Mouse (Mus musculus): ENCODE results near the gene Bglap2. TPM values are rescaled to one million over a fixed set of nuclear protein-coding genes. Genes with fewer than 3 reads are reported as not detected.

Bglap2 gene
- polyA plus RNA-seq, 1 experiment from 2014 or later, result not detected

GRCm38 (mm10) chr3:88328956-88329355 is 49.5 kb downstream of the Bglap2 start:
- ATAC-seq, result no peak

More at GRCm38 (mm10) chr3:88328956-88329355, 49.5 kb downstream of the Bglap2 start:
- H3K36me3 ChIP-seq (replicated peaks; ENCODE audit: insufficient read depth, low read length), result peaks cover 13% of the 10 kb centered on the region
- no peak overlapping the region for H3K4me2 ChIP-seq (ENCODE audit: low read depth, low read length)
- H3K27me3 ChIP-seq (ENCODE audit: insufficient read depth, low read length), result no peaks in the 10 kb centered on the region
- H3K27ac ChIP-seq (ENCODE audit: low read depth), result no peak overlapping the region
- H3K9ac ChIP-seq (replicated peaks), result no peak overlapping the region
- no peak for DNase-seq
- TF ChIP-seq CTCF (IDR thresholded peaks at IDR 0.05; ENCODE audit: low read depth) (no peak), EP300 (IDR thresholded peaks at IDR 0.05; ENCODE audit: low read depth) (no peak)
- peaks cover 12% of the 10 kb centered on the region for H3K4me1 ChIP-seq (ENCODE audit: insufficient read depth)
- H3K9me3 ChIP-seq (ENCODE audit: low read length), result no peaks in the 10 kb centered on the region
- no peak overlapping the region for H3K4me3 ChIP-seq (ENCODE audit: low read depth, low read length)
- WGBS (ENCODE audit: insufficient replicate concordance), result 83% methylated on average over 5 of the region's 5 CpGs

Other genes starting within 250 kb of the Bglap2 start
- 5.7 and 6.4 TPM in 2 replicates for gene Mef2d, start 236.3 kb downstream of the Bglap2 start, polyA plus RNA-seq (2015; fragmentation: Nextera tagmentation; extraction: Ambion mirVana)
- 6.5 and 7.0 TPM in 2 replicates for gene Rhbg, start 124.0 kb downstream of the Bglap2 start, polyA plus RNA-seq (2015; fragmentation: Nextera tagmentation; extraction: Ambion mirVana)
- gene Gm38392, start 91.5 kb downstream of the Bglap2 start, polyA plus RNA-seq (2015; fragmentation: Nextera tagmentation; extraction: Ambion mirVana), result 0.64 and 1.0 TPM in 2 replicates
- 6.2 and 7.0 TPM in 2 replicates for gene Tsacc, start 81.7 kb downstream of the Bglap2 start, polyA plus RNA-seq (2015; fragmentation: Nextera tagmentation; extraction: Ambion mirVana)
- 138 and 151 TPM in 2 replicates for gene Cct3, start 81.6 kb downstream of the Bglap2 start, polyA plus RNA-seq (2015; fragmentation: Nextera tagmentation; extraction: Ambion mirVana)
- 111 and 114 TPM in 2 replicates for gene Glmp, start 53.7 kb downstream of the Bglap2 start, polyA plus RNA-seq (2015; fragmentation: Nextera tagmentation; extraction: Ambion mirVana)
- 1.4 TPM in 2 replicates for gene Tmem79, start 42.6 kb downstream of the Bglap2 start, polyA plus RNA-seq (2015; fragmentation: Nextera tagmentation; extraction: Ambion mirVana)
- gene Smg5, start 42.4 kb downstream of the Bglap2 start, polyA plus RNA-seq (2015; fragmentation: Nextera tagmentation; extraction: Ambion mirVana), result 9.9 and 11.8 TPM in 2 replicates
- 1.7 and 2.0 TPM in 2 replicates for gene Paqr6, start 14.1 kb downstream of the Bglap2 start, polyA plus RNA-seq (2015; fragmentation: Nextera tagmentation; extraction: Ambion mirVana)
- gene Bglap3, start 6.0 kb downstream of the Bglap2 start, polyA plus RNA-seq (2015; fragmentation: Nextera tagmentation; extraction: Ambion mirVana), result 0.43 and 0.62 TPM in 2 replicates
- gene Bglap, start 5.8 kb upstream of the Bglap2 start, polyA plus RNA-seq (2015; fragmentation: Nextera tagmentation; extraction: Ambion mirVana), result not detected in 2 replicates
- gene Pmf1, start 31.6 kb upstream of the Bglap2 start, polyA plus RNA-seq (2015; fragmentation: Nextera tagmentation; extraction: Ambion mirVana), result 59.5 and 64.3 TPM in 2 replicates
- 9.0 and 9.2 TPM in 2 replicates for gene Slc25a44, start 46.4 kb upstream of the Bglap2 start, polyA plus RNA-seq (2015; fragmentation: Nextera tagmentation; extraction: Ambion mirVana)
- 27.3 and 30.0 TPM in 2 replicates for gene Sema4a, start 82.5 kb upstream of the Bglap2 start, polyA plus RNA-seq (2015; fragmentation: Nextera tagmentation; extraction: Ambion mirVana)
- gene Lmna, start 131.3 kb upstream of the Bglap2 start, polyA plus RNA-seq (2015; fragmentation: Nextera tagmentation; extraction: Ambion mirVana), result 68.4 and 73.4 TPM in 2 replicates
- 0.37 and 0.51 TPM in 2 replicates for gene Mex3a, start 153.7 kb upstream of the Bglap2 start, polyA plus RNA-seq (2015; fragmentation: Nextera tagmentation; extraction: Ambion mirVana)
- gene Rab25, start 169.6 kb upstream of the Bglap2 start, polyA plus RNA-seq (2015; fragmentation: Nextera tagmentation; extraction: Ambion mirVana), result 0.13 and 0.29 TPM in 2 replicates
- gene Lamtor2, start 174.4 kb upstream of the Bglap2 start, polyA plus RNA-seq (2015; fragmentation: Nextera tagmentation; extraction: Ambion mirVana), result 104 and 106 TPM in 2 replicates
- 12.5 and 13.5 TPM in 2 replicates for gene Ubqln4, start 175.1 kb upstream of the Bglap2 start, polyA plus RNA-seq (2015; fragmentation: Nextera tagmentation; extraction: Ambion mirVana)
- 141 and 155 TPM in 2 replicates for gene Ssr2, start 197.2 kb upstream of the Bglap2 start, polyA plus RNA-seq (2015; fragmentation: Nextera tagmentation; extraction: Ambion mirVana)
- 13.7 and 13.8 TPM in 2 replicates for gene Arhgef2, start 227.3 kb upstream of the Bglap2 start, polyA plus RNA-seq (2015; fragmentation: Nextera tagmentation; extraction: Ambion mirVana)

All from liver, postnatal 0 days (tissue).